In genomic region chr6:30476025-30476765, GRCm38 (mm10) we compare ENCODE assay signal across 18 mouse cellular contexts. TPM values are rescaled to one million over a fixed set of nuclear protein-coding genes. Genes with fewer than 3 reads are reported as not detected.
DNase-seq lines count a peak whose midpoint lies in the region; ATAC-seq and TF ChIP-seq lines count a peak whose summit lies in the region.
"Had no signal": no experiment of that assay in that cellular context is flagged by ENCODE, and none has a peak within 500 bp of the region (broad histone marks: within the 10 kb centered on the region; RNA-seq: fewer than 3 reads in every experiment).

No protein-coding gene starts in this region.

- DNase-seq in heart, adult 11 months = peak; percentile 81
- DNase-seq in heart, postnatal 36 days = no peak
- DNase-seq in liver, embryonic 11.5 days (ENCODE audit: low spot score) = no peak
- DNase-seq in liver (no peak), MEL (ENCODE audit: low read depth, low spot score) (no peak)
- no peak for DNase-seq in right cerebral cortex, postnatal 10 days (ENCODE audit: low spot score in 2 of 2)
- DNase-seq: adrenal gland, postnatal 36 days; gastrocnemius, postnatal 10 days; heart, adult 2 months; heart, postnatal 14 days; kidney, adult 18-20 months; kidney, postnatal 10 days; liver, embryonic 13.5 days; lung, postnatal 36 days had no signal

- no peak for TF ChIP-seq EP300 in MEL (IDR thresholded peaks at IDR 0.05; ENCODE audit: low read depth in 1 of 2, low read length in 2 of 2)

- no peaks in the 10 kb centered on the region for H3K9me3 ChIP-seq in liver, embryonic 11.5 days (ENCODE audit: control insufficient read depth, low read length)
- H3K9me3 ChIP-seq in MEL (replicated peaks; ENCODE audit: insufficient read depth, low read length) = no peaks in the 10 kb centered on the region
- H3K9me3 ChIP-seq in limb, embryonic 12.5 days = no peaks in the 10 kb centered on the region
- H3K9me3 ChIP-seq: hindbrain, embryonic 15.5 days; liver, embryonic 13.5 days had no signal

- H3K27ac ChIP-seq in liver, embryonic 11.5 days (ENCODE audit: low read depth, low read length) = peak overlapping the region; percentile 39; the same call in 1 of the 2 replicates
- no peak overlapping the region for H3K27ac ChIP-seq in MEL (ENCODE audit: control insufficient read depth, low read depth, low read length)
- H3K27ac ChIP-seq in limb, embryonic 12.5 days = 0 out of 2 replicates have a peak overlapping the region, but pooled peaks have one; percentile 68
- H3K27ac ChIP-seq: heart, adult 2 months; hindbrain, embryonic 15.5 days had no signal

- intact Hi-C loops in heart, postnatal 36 days (cut with DNase I) = no loop called here

- H3K36me3 ChIP-seq in liver, embryonic 11.5 days (ENCODE audit: control insufficient read depth, insufficient read depth, low read length) = peaks cover 10% of the 10 kb centered on the region; the same call in 1 of the 2 replicates
- peaks cover 0 to 9% of the 10 kb centered on the region in 2 experiments; a peak in 2 of 4 replicates for H3K36me3 ChIP-seq in MEL (ENCODE audit: control insufficient read depth in 1 of 2, insufficient read depth in 2 of 2, low read length in 2 of 2)
- H3K36me3 ChIP-seq in limb, embryonic 12.5 days = peaks cover 40% of the 10 kb centered on the region

- no peak overlapping the region for H3K4me3 ChIP-seq in liver, embryonic 11.5 days (ENCODE audit: low read depth, low read length)
- H3K4me3 ChIP-seq in MEL (ENCODE audit: control insufficient read depth in 1 of 2, insufficient read depth in 1 of 2, low read depth in 2 of 2, low read length in 2 of 2) = no peak overlapping the region
- no peak overlapping the region for H3K4me3 ChIP-seq in limb, embryonic 12.5 days (replicated peaks)
- H3K4me3 ChIP-seq: heart, adult 2 months; hindbrain, embryonic 15.5 days; liver, embryonic 13.5 days had no signal

- no peaks in the 10 kb centered on the region for H3K79me2 ChIP-seq in MEL (ENCODE audit: control insufficient read depth, insufficient read depth, low read length, poor library complexity)

- 73% methylated on average over 10 of the region's 10 CpGs for WGBS in liver, embryonic 11.5 days
- 73% methylated on average over 10 of the region's 10 CpGs for WGBS in limb, embryonic 12.5 days

- H3K4me1 ChIP-seq in liver, embryonic 11.5 days (replicated peaks; ENCODE audit: control insufficient read depth, insufficient read depth, low read length) = peaks cover 5% of the 10 kb centered on the region; the same call in 1 of the 2 replicates
- no peaks in the 10 kb centered on the region for H3K4me1 ChIP-seq in MEL (ENCODE audit: control insufficient read depth in 1 of 2, insufficient read depth in 2 of 2, low read length in 2 of 2)
- H3K4me1 ChIP-seq in limb, embryonic 12.5 days (replicated peaks) = peaks cover 9% of the 10 kb centered on the region

- no peak overlapping the region for H3K4me2 ChIP-seq in liver, embryonic 11.5 days
- no peak overlapping the region for H3K4me2 ChIP-seq in limb, embryonic 12.5 days
- H3K4me2 ChIP-seq: hindbrain, embryonic 15.5 days; liver, embryonic 13.5 days had no signal

- no peak overlapping the region for H3K9ac ChIP-seq in liver, embryonic 11.5 days (ENCODE audit: low read depth, low read length)
- no peak overlapping the region for H3K9ac ChIP-seq in MEL (ENCODE audit: control insufficient read depth, low read depth, low read length, poor library complexity, severe bottlenecking)
- no peak overlapping the region for H3K9ac ChIP-seq in limb, embryonic 12.5 days (replicated peaks)
- H3K9ac ChIP-seq: hindbrain, embryonic 15.5 days; liver, embryonic 13.5 days had no signal

- TF ChIP-seq POLR2A in MEL (IDR thresholded peaks at IDR 0.05; ENCODE audit: control insufficient read depth in 1 of 2, insufficient read depth in 1 of 2, low read depth in 1 of 2, low read length in 2 of 2, poor library complexity in 1 of 2) = no peak

- no peak for TF ChIP-seq RAD21 in MEL (IDR thresholded peaks at IDR 0.05; ENCODE audit: low read depth, low read length)

- ATAC-seq in liver, embryonic 11.5 days (replicated peaks; ENCODE audit: low FRiP score) = no peak
- no peak for ATAC-seq in limb, embryonic 12.5 days (ENCODE audit: insufficient number of reproducible peaks, insufficient read depth, low FRiP score, low TSS enrichment, low read depth)

- H3K27me3 ChIP-seq in liver, embryonic 11.5 days (replicated peaks; ENCODE audit: control insufficient read depth, insufficient read depth, low read length) = no peaks in the 10 kb centered on the region
- H3K27me3 ChIP-seq in MEL (ENCODE audit: control insufficient read depth in 1 of 2, insufficient read depth in 2 of 2, low read length in 2 of 2) = no peaks in the 10 kb centered on the region
- no peaks in the 10 kb centered on the region for H3K27me3 ChIP-seq in limb, embryonic 12.5 days
- H3K27me3 ChIP-seq: hindbrain, embryonic 15.5 days; liver, embryonic 13.5 days had no signal

- TF ChIP-seq CTCF in MEL (IDR thresholded peaks at IDR 0.05 in 2 of 3, conservative IDR thresholded peaks at IDR 0.05 in 1 of 3; ENCODE audit: control insufficient read depth in 1 of 3, insufficient read depth in 1 of 3, low read depth in 2 of 3, low read length in 3 of 3, poor library complexity in 1 of 3, severe bottlenecking in 1 of 3) = no peak

TF ChIP-seq in MEL, 35 proteins besides CTCF, POLR2A, EP300 and RAD21:
- 0 out of 2 replicates have a peak, but pooled peaks have one; percentile 3 for TF ChIP-seq POLR2AphosphoS2 (IDR thresholded peaks at IDR 0.05; ENCODE audit: low read length)
- no peak for TF ChIP-seq MAZ (IDR thresholded peaks at IDR 0.05; ENCODE audit: low read depth, low read length)

RNA-seq across cellular contexts. Expression of gene Tmem209, which starts 33.4 kb away (rescaled TPM):
- 1 to 10 TPM; 8.3 to 8.4 TPM for total RNA-seq in heart, postnatal 36 days (2021)
- 44.2 and 49.2 TPM in 2 replicates for polyA plus RNA-seq in liver, embryonic 11.5 days (2014; fragmentation: Nextera tagmentation; extraction: Ambion mirVana)
- 25.4 and 26.1 TPM in 2 replicates for total RNA-seq in MEL (2012; rRNA removed)
- 10 to 100 TPM; 35.9 to 93.4 TPM for polyA plus RNA-seq in MEL (2012; ENCODE audit: insufficient read depth in 1 of 2, insufficient read length in 2 of 2, low read depth in 1 of 2, low replicate concordance in 2 of 2, missing spikeins in 1 of 2)
- polyA plus RNA-seq in limb, embryonic 12.5 days (2016; fragmentation: Nextera tagmentation; extraction: Ambion mirVana) = 36.4 and 39.9 TPM in 2 replicates

RNA-seq across cellular contexts. Expression of gene Ssmem1, which starts 33.5 kb away (rescaled TPM):
- under 1 TPM; 0.22 to 0.31 TPM for total RNA-seq in heart, postnatal 36 days (2021)
- 0.18 TPM in 1 of 2 replicates, not detected in the other for polyA plus RNA-seq in liver, embryonic 11.5 days (2014; fragmentation: Nextera tagmentation; extraction: Ambion mirVana)
- 0.08 TPM in 1 of 2 replicates, not detected in the other for total RNA-seq in MEL (2012; rRNA removed)
- polyA plus RNA-seq in MEL (2012; ENCODE audit: insufficient read depth in 1 of 2, insufficient read length in 2 of 2, low read depth in 1 of 2, low replicate concordance in 2 of 2, missing spikeins in 1 of 2) = under 1 TPM in 1 of 2 experiments, not detected in 1; 0.13 TPM
- polyA plus RNA-seq in limb, embryonic 12.5 days (2016; fragmentation: Nextera tagmentation; extraction: Ambion mirVana) = 0.50 TPM in 1 of 2 replicates, not detected in the other
- total RNA-seq: heart, adult 2 months; neutrophil, adult 5-6 weeks had no signal
- polyA plus RNA-seq: small intestine, adult 2 months had no signal
